Mouse (Mus musculus): ENCODE data around the gene Bicc1. TPM values are rescaled to one million over a fixed set of nuclear protein-coding genes. Genes with fewer than 3 reads are reported as not detected.

Bicc1 gene
- total and polyA plus RNA-seq, 3 experiments = 0.16 TPM; not detected in 2

GRCm38 (mm10) chr10:70923936-70924335 is 235.6 kb downstream of the Bicc1 start:
- ATAC-seq (ENCODE audit: extremely low read depth, insufficient number of reproducible peaks, low FRiP score, poor library complexity, severe bottlenecking) = no peak
- no peak for DNase-seq (ENCODE audit: low spot score)
- H3K36me3 ChIP-seq (replicated peaks) = no peaks in the 10 kb centered on the region
- TF ChIP-seq POLR2AphosphoS5 (IDR thresholded peaks at IDR 0.05; ENCODE audit: insufficient replicate concordance, low read depth, low read length) = no peak
- TF ChIP-seq TAL1 (conservative IDR thresholded peaks at IDR 0.05; ENCODE audit: low read depth, low read length) = no peak
- no peak for TF ChIP-seq GATA1 (IDR thresholded peaks at IDR 0.05; ENCODE audit: borderline replicate concordance, low read length)
- TF ChIP-seq GATA2 (IDR thresholded peaks at IDR 0.05; ENCODE audit: borderline replicate concordance, low read depth, low read length) = no peak
- no peak for TF ChIP-seq CTCF (IDR thresholded peaks at IDR 0.05; ENCODE audit: low read depth, low read length)
- H3K4me3 ChIP-seq (ENCODE audit: low read depth, low read length) = no peak overlapping the region
- no peaks in the 10 kb centered on the region for H3K4me1 ChIP-seq (ENCODE audit: insufficient read depth, low read depth, low read length)
- peaks cover 63% of the 10 kb centered on the region for H3K9me3 ChIP-seq (replicated peaks)
- H3K27me3 ChIP-seq (ENCODE audit: insufficient read depth, low read length) = no peaks in the 10 kb centered on the region

- Histone ChIP-seq H3K9me3 (replicated peaks) (peaks cover 53% of the 10 kb centered on the region), H3K4me3 (ENCODE audit: low read depth, low read length) (no peak overlapping the region), H3K4me1 (ENCODE audit: insufficient read depth, low read depth, low read length) (no peaks in the 10 kb centered on the region)
Measured at GRCm38 (mm10) chr10:70921481-70921880, 238.0 kb downstream of the Bicc1 start.

GRCm38 (mm10) chr10:70919851-70920250 is 239.6 kb downstream of the Bicc1 start:
- Histone ChIP-seq H3K27me3 (ENCODE audit: insufficient read depth, low read length) (no peaks in the 10 kb centered on the region), H3K4me3 (ENCODE audit: low read depth, low read length) (no peak overlapping the region), H3K36me3 (replicated peaks) (no peaks in the 10 kb centered on the region), H3K9me3 (replicated peaks) (peaks cover 52% of the 10 kb centered on the region), H3K4me1 (ENCODE audit: insufficient read depth, low read depth, low read length) (no peaks in the 10 kb centered on the region)
- ATAC-seq (ENCODE audit: extremely low read depth, insufficient number of reproducible peaks, low FRiP score, poor library complexity, severe bottlenecking) (no peak), DNase-seq (ENCODE audit: low spot score) (no peak)
- no peak for TF ChIP-seq TAL1 (conservative IDR thresholded peaks at IDR 0.05; ENCODE audit: low read depth, low read length)
- no peak for TF ChIP-seq CTCF (IDR thresholded peaks at IDR 0.05; ENCODE audit: low read depth, low read length)
- no peak for TF ChIP-seq GATA1 (IDR thresholded peaks at IDR 0.05; ENCODE audit: borderline replicate concordance, low read length)
- TF ChIP-seq POLR2AphosphoS5 (IDR thresholded peaks at IDR 0.05; ENCODE audit: insufficient replicate concordance, low read depth, low read length) = no peak

More at GRCm38 (mm10) chr10:70921481-70921880, 238.0 kb downstream of the Bicc1 start:
- no peak for TF ChIP-seq GATA2 (IDR thresholded peaks at IDR 0.05; ENCODE audit: borderline replicate concordance, low read depth, low read length)
- TF ChIP-seq GATA1 (IDR thresholded peaks at IDR 0.05; ENCODE audit: borderline replicate concordance, low read length) = no peak
- TF ChIP-seq TAL1 (conservative IDR thresholded peaks at IDR 0.05; ENCODE audit: low read depth, low read length) = no peak
- TF ChIP-seq POLR2AphosphoS5 (IDR thresholded peaks at IDR 0.05; ENCODE audit: insufficient replicate concordance, low read depth, low read length) = no peak
- TF ChIP-seq CTCF (IDR thresholded peaks at IDR 0.05; ENCODE audit: low read depth, low read length) = no peak
- ATAC-seq (ENCODE audit: extremely low read depth, insufficient number of reproducible peaks, low FRiP score, poor library complexity, severe bottlenecking) (no peak), DNase-seq (ENCODE audit: low spot score) (no peak)
- Histone ChIP-seq H3K36me3 (replicated peaks) (no peaks in the 10 kb centered on the region), H3K27me3 (ENCODE audit: insufficient read depth, low read length) (no peaks in the 10 kb centered on the region)

GRCm38 (mm10) chr10:70919031-70919663 is 240.4 kb downstream of the Bicc1 start:
- peaks cover 57% of the 10 kb centered on the region for H3K9me3 ChIP-seq (replicated peaks)
- H3K27me3 ChIP-seq (ENCODE audit: insufficient read depth, low read length) = no peaks in the 10 kb centered on the region
- H3K4me1 ChIP-seq (ENCODE audit: insufficient read depth, low read depth, low read length) = no peaks in the 10 kb centered on the region
- DNase-seq (ENCODE audit: low spot score) (no peak), ATAC-seq (ENCODE audit: extremely low read depth, insufficient number of reproducible peaks, low FRiP score, poor library complexity, severe bottlenecking) (no peak)
- TF ChIP-seq CTCF (IDR thresholded peaks at IDR 0.05; ENCODE audit: low read depth, low read length) (no peak), GATA2 (IDR thresholded peaks at IDR 0.05; ENCODE audit: borderline replicate concordance, low read depth, low read length) (no peak), GATA1 (IDR thresholded peaks at IDR 0.05; ENCODE audit: borderline replicate concordance, low read length) (no peak), TAL1 (conservative IDR thresholded peaks at IDR 0.05; ENCODE audit: low read depth, low read length) (no peak), POLR2AphosphoS5 (IDR thresholded peaks at IDR 0.05; ENCODE audit: insufficient replicate concordance, low read depth, low read length) (no peak)
- no peak overlapping the region for H3K4me3 ChIP-seq (ENCODE audit: low read depth, low read length)
- no peaks in the 10 kb centered on the region for H3K36me3 ChIP-seq (replicated peaks)

- no peaks in the 10 kb centered on the region for H3K36me3 ChIP-seq (replicated peaks)
- H3K27me3 ChIP-seq (ENCODE audit: insufficient read depth, low read length) = no peaks in the 10 kb centered on the region
- ATAC-seq (ENCODE audit: extremely low read depth, insufficient number of reproducible peaks, low FRiP score, poor library complexity, severe bottlenecking) (no peak), DNase-seq (ENCODE audit: low spot score) (no peak)
- H3K4me1 ChIP-seq (ENCODE audit: insufficient read depth, low read depth, low read length) = no peaks in the 10 kb centered on the region
- no peak overlapping the region for H3K4me3 ChIP-seq (ENCODE audit: low read depth, low read length)
- TF ChIP-seq TAL1 (conservative IDR thresholded peaks at IDR 0.05; ENCODE audit: low read depth, low read length) = no peak
- no peak for TF ChIP-seq GATA2 (IDR thresholded peaks at IDR 0.05; ENCODE audit: borderline replicate concordance, low read depth, low read length)
- TF ChIP-seq CTCF (IDR thresholded peaks at IDR 0.05; ENCODE audit: low read depth, low read length) = no peak
- no peak for TF ChIP-seq GATA1 (IDR thresholded peaks at IDR 0.05; ENCODE audit: borderline replicate concordance, low read length)
- TF ChIP-seq POLR2AphosphoS5 (IDR thresholded peaks at IDR 0.05; ENCODE audit: insufficient replicate concordance, low read depth, low read length) = no peak
- peaks cover 44% of the 10 kb centered on the region for H3K9me3 ChIP-seq (replicated peaks)
Measured at GRCm38 (mm10) chr10:70916697-70917096, 242.8 kb downstream of the Bicc1 start.

GRCm38 (mm10) chr10:70915096-70915495 is 244.4 kb downstream of the Bicc1 start:
- ATAC-seq (ENCODE audit: extremely low read depth, insufficient number of reproducible peaks, low FRiP score, poor library complexity, severe bottlenecking) (no peak), DNase-seq (ENCODE audit: low spot score) (no peak)
- peaks cover 30% of the 10 kb centered on the region for H3K9me3 ChIP-seq (replicated peaks)
- no peaks in the 10 kb centered on the region for H3K36me3 ChIP-seq (replicated peaks)
- no peaks in the 10 kb centered on the region for H3K4me1 ChIP-seq (ENCODE audit: insufficient read depth, low read depth, low read length)
- no peaks in the 10 kb centered on the region for H3K27me3 ChIP-seq (ENCODE audit: insufficient read depth, low read length)
- TF ChIP-seq POLR2AphosphoS5 (IDR thresholded peaks at IDR 0.05; ENCODE audit: insufficient replicate concordance, low read depth, low read length) (no peak), GATA2 (IDR thresholded peaks at IDR 0.05; ENCODE audit: borderline replicate concordance, low read depth, low read length) (no peak), TAL1 (conservative IDR thresholded peaks at IDR 0.05; ENCODE audit: low read depth, low read length) (no peak), GATA1 (IDR thresholded peaks at IDR 0.05; ENCODE audit: borderline replicate concordance, low read length) (no peak), CTCF (IDR thresholded peaks at IDR 0.05; ENCODE audit: low read depth, low read length) (no peak)
- no peak overlapping the region for H3K4me3 ChIP-seq (ENCODE audit: low read depth, low read length)

All from G1E (cell line).